Mouse (Mus musculus) liver, adult 2 months (tissue): ENCODE data around the gene Trim45.

Experiments
- CTCF ChIP-seq: fragments of 200-500 bp; IDR thresholded peaks from 2 replicates; pipeline ENCODE4 v1.5.1; 2011; ENCODE audit warnings: low read depth, low read length, control low read depth
- POLR2A ChIP-seq: fragments of 200-500 bp; IDR thresholded peaks from 2 replicates; pipeline ENCODE4 v1.6.1; 2011; ENCODE audit warnings: low read length, control low read depth; ENCODE audit not compliant: insufficient read depth; ENCODE audit errors: extremely low read depth

DNA sequence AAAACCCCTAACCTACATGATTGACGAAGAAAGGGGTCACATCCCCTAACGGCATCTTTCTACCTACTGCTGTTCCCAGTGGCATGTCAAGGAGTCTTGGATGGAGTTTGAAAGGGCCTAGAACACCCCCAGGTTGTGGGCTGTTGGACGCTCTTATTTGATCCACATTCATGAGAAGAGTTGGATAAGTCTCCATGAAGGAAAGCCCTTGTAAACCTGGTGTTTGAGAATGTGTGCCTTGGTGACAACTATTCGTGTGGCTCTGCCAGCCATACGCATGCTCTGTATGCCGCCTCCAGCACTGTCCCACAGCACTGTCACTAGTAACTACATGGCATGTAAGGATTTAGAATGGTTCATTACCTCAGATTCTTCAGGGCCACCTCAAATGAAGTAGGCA, 14.2 kb downstream of the Trim45 start:
- TF ChIP-seq POLR2A = no peak
- TF ChIP-seq CTCF = no peak
